Mouse (Mus musculus): ENCODE data around the gene Il3.

DNA sequence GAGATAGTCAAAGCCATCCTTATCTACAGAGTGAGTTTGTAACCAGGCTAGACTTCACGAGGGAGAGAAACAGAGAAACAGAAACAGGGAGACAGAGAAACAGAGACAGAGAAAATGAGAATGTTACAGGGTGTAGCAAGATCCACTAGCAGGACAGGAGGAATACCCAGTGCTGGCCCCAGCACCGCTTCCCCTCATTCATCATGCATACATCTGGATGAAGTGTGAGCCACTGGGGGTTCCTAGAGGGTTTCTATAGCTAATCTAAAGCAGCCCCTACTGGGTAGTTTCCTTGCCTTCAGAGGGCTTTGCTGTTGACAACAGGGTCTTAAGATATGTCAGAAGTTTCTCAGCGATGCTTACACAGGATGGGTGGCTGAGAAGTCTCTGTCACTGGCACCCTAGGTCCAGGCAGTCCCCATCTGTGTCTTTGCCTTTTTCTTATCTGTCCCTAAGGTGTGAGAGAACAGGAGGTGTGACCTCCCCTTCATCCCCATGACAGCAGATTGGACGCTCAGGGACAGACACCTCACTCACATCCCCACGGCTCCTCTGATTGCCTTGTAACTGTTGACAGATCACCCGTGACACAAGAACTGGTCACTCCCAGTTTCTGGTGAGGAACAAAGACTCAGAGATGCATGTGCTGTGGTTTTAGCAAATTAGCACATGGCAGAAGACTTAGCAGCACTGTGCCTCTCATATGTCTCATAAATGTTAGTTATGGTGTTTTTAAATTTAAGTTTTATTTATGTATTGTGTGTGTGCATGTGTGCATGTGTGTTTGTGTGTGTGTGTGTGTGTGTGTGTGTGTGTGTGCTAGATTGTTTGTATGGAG lies 47.0 kb downstream of the Il3 start:
- TF ChIP-seq EP300 (IDR thresholded peaks at IDR 0.05; ENCODE audit: low read length) (peak; percentile 47), MXI1 (IDR thresholded peaks at IDR 0.05; ENCODE audit: low read depth, low read length) (peak; percentile 31; the same call in 1 of the 2 replicates), CTCF (conservative IDR thresholded peaks at IDR 0.05 in 1 of 2, IDR thresholded peaks at IDR 0.05 in 1 of 2; ENCODE audit: low read depth in 2 of 2, low read length in 2 of 2) (no peak), MEF2A (IDR thresholded peaks at IDR 0.05; ENCODE audit: borderline replicate concordance, low read depth, low read length) (peak; percentile 55; the same call in 1 of the 2 replicates), NELFE (IDR thresholded peaks at IDR 0.05; ENCODE audit: low read depth, low read length) (0 out of 2 replicates have a peak, but pooled peaks have one; percentile 25), ZKSCAN1 (IDR thresholded peaks at IDR 0.05; ENCODE audit: borderline replicate concordance, low read depth, low read length) (no peak), RAD21 (IDR thresholded peaks at IDR 0.05; ENCODE audit: low read depth, low read length) (no peak), MAZ (IDR thresholded peaks at IDR 0.05; ENCODE audit: low read depth, low read length) (peak; percentile 60; the same call in 1 of the 2 replicates), POLR2A (IDR thresholded peaks at IDR 0.05; ENCODE audit: low read depth, low read length) (no peak), KAT2A (IDR thresholded peaks at IDR 0.05; ENCODE audit: insufficient replicate concordance, low read length) (no peak), JUND (conservative IDR thresholded peaks at IDR 0.05; ENCODE audit: low read depth, low read length) (no peak), MAX (IDR thresholded peaks at IDR 0.05; ENCODE audit: low read length) (peak; percentile 69), ZC3H11A (IDR thresholded peaks at IDR 0.05; ENCODE audit: low read depth, low read length) (no peak), SIN3A (IDR thresholded peaks at IDR 0.05; ENCODE audit: low read length) (peak; percentile 31; the same call in 1 of the 2 replicates)
